Mouse (Mus musculus): ENCODE results near the gene Traf3ip2. TPM values are rescaled to one million over a fixed set of nuclear protein-coding genes. Genes with fewer than 3 reads are reported as not detected.
A peak's percentile ranks its signal among the peaks of the same experiment; 100 is the strongest.

Gene Traf3ip2
- polyA plus RNA-seq (2015; fragmentation: Nextera tagmentation; extraction: Ambion mirVana): 14.9 and 15.5 TPM in 2 replicates

GRCm38 (mm10) chr10:39612633-39612988 lies at the start of gene Traf3ip2:
TSS of gene Traf3ip2 (plus strand) at chr10:39612934.
- H3K27me3 ChIP-seq: no peaks in the 10 kb centered on the region
- WGBS: 42% methylated on average over 4 of the region's 4 CpGs
- H3K4me3 ChIP-seq: peak within 1 kb of the TSS; percentile 41
- H3K27ac ChIP-seq: peak within 1 kb of the TSS; percentile 94
- H3K9ac ChIP-seq: peak within 1 kb of the TSS; percentile 17; the same call in 1 of the 2 replicates
- peak within 1 kb of the TSS; percentile 54 for H3K4me2 ChIP-seq
- H3K9me3 ChIP-seq: no peaks in the 10 kb centered on the region
- H3K36me3 ChIP-seq: 0 out of 2 replicates have a peak, but pooled peaks cover 2% of the 10 kb centered on the region
- H3K4me1 ChIP-seq: peaks cover 47% of the 10 kb centered on the region
- ATAC-seq (ENCODE audit: insufficient number of reproducible peaks, low FRiP score, low TSS enrichment, low read depth): no peak

GRCm38 (mm10) chr10:39563552-39564223 lies 49.0 kb upstream of the Traf3ip2 start:
- 0 out of 2 replicates have a peak overlapping the region, but pooled peaks have one; percentile 43 for H3K27ac ChIP-seq

DNA sequence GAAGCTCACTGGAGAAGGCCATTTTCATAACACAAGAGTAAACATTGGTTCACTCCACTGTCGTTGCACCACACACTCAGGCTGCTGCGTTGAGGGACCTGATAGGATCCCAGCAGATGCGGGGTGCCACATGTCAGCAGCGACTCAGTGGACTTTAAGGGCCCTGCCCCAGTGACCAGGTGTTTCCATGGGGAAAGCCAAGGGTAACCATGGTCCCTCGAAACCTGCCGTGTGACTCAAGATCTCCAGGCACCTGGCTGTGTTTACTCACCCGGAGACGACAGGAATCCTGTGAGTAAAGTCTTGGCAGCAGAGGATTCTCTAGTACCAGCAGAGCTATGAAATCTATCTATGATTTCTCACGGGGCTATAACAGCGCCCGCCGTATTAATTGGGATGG lies 45.8 kb upstream of the Traf3ip2 start:
- no peaks in the 10 kb centered on the region for H3K9me3 ChIP-seq
- no peak for ATAC-seq (ENCODE audit: insufficient number of reproducible peaks, low FRiP score, low TSS enrichment, low read depth)

More at GRCm38 (mm10) chr10:39563552-39564223, 49.0 kb upstream of the Traf3ip2 start:
- Histone ChIP-seq H3K27me3 (no peaks in the 10 kb centered on the region), H3K36me3 (0 out of 2 replicates have a peak, but pooled peaks cover 6% of the 10 kb centered on the region), H3K9ac (no peak overlapping the region), H3K9me3 (no peaks in the 10 kb centered on the region), H3K4me1 (peaks cover 31% of the 10 kb centered on the region), H3K4me3 (no peak overlapping the region), H3K4me2 (no peak overlapping the region)
- WGBS: 43% methylated on average over 24 of the region's 24 CpGs
- ATAC-seq (ENCODE audit: insufficient number of reproducible peaks, low FRiP score, low TSS enrichment, low read depth): no peak

DNA sequence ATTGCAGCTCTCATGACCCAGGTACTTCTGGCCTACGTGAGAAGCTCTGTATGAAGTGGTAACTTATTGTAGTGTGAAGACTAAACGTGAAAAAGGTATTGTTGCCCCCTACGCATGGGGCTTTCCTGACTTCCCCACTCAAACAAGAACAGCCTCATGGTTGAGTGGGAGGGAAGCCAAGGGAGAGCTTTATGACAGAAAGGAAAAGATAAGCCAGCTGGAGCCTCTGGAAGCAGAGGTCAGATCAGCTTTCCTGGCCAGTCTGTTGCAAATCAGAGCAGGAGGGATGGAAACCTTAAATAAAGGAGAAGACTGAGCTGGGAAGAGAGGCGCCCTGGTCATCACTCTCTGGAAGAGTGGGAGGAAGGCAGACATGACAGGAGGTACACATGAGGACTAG lies 43.7 kb upstream of the Traf3ip2 start:
- no peaks in the 10 kb centered on the region for H3K27me3 ChIP-seq
- H3K4me1 ChIP-seq: peaks cover 18% of the 10 kb centered on the region
- H3K9me3 ChIP-seq: no peaks in the 10 kb centered on the region
- no peak overlapping the region for H3K4me2 ChIP-seq
- H3K27ac ChIP-seq: no peak overlapping the region
- H3K36me3 ChIP-seq: 0 out of 2 replicates have a peak, but pooled peaks cover 4% of the 10 kb centered on the region
- ATAC-seq (ENCODE audit: insufficient number of reproducible peaks, low FRiP score, low TSS enrichment, low read depth): no peak
- H3K9ac ChIP-seq: no peak overlapping the region
- H3K4me3 ChIP-seq: no peak overlapping the region
- WGBS: 79% methylated on average over 4 of the region's 4 CpGs

More for the DNA sequence above, 45.8 kb upstream of the Traf3ip2 start:
- Histone ChIP-seq H3K9ac (no peak overlapping the region), H3K36me3 (0 out of 2 replicates have a peak, but pooled peaks cover 6% of the 10 kb centered on the region), H3K27ac (no peak overlapping the region), H3K4me2 (no peak overlapping the region), H3K4me3 (no peak overlapping the region), H3K4me1 (peaks cover 20% of the 10 kb centered on the region), H3K27me3 (no peaks in the 10 kb centered on the region)
- whole genome bisulfite sequencing: 87% methylated on average over 12 of the region's 12 CpGs

GRCm38 (mm10) chr10:39571011-39571410 lies 41.7 kb upstream of the Traf3ip2 start:
- no peaks in the 10 kb centered on the region for H3K9me3 ChIP-seq
- H3K4me3 ChIP-seq: no peak overlapping the region
- ATAC-seq (ENCODE audit: insufficient number of reproducible peaks, low FRiP score, low TSS enrichment, low read depth): no peak
- no peak overlapping the region for H3K9ac ChIP-seq
- H3K4me1 ChIP-seq: 0 out of 2 replicates have a peak, but pooled peaks cover 14% of the 10 kb centered on the region
- H3K36me3 ChIP-seq: no peaks in the 10 kb centered on the region
- H3K4me2 ChIP-seq: no peak overlapping the region
- H3K27ac ChIP-seq: peak overlapping the region; percentile 48; the same call in 1 of the 2 replicates
- no peaks in the 10 kb centered on the region for H3K27me3 ChIP-seq
- WGBS: 44% methylated on average over 7 of the region's 7 CpGs

DNA sequence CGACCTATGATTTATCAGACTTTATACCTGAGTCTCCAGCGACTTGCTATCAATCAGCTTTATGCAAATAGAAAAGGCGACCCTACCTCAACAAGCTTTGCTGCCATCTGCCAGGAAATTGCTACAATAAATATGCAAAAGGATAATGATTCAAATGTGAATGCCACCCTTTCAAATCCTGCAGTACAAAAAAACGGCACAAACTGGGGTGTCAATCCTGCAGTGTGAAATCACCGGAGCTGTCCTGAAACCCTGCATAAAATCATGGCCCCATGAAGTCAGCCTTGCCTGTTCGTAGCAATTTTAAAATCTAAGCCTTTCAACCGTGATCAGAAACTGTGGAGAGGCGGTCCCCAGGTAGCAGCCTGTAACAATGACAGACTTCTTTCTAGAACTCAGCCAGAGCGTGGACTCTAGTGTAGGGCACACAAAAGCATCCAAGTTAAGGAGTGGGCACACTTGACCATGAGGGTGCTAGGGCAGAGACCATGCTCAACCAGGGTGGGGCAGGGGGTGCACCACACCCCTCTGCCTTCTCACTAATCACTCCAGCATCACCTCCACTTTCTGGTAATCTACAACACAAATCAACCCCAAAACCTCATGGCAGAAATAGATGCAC lies 40.6 kb upstream of the Traf3ip2 start:
- no peak for ATAC-seq (ENCODE audit: insufficient number of reproducible peaks, low FRiP score, low TSS enrichment, low read depth)
- Histone ChIP-seq H3K9ac (no peak overlapping the region), H3K4me1 (peaks cover 16% of the 10 kb centered on the region; the same call in 1 of the 2 replicates), H3K36me3 (no peaks in the 10 kb centered on the region), H3K4me3 (no peak overlapping the region), H3K9me3 (no peaks in the 10 kb centered on the region), H3K4me2 (no peak overlapping the region), H3K27ac (no peak overlapping the region), H3K27me3 (no peaks in the 10 kb centered on the region)
- WGBS: 63% methylated on average over 9 of the region's 9 CpGs

GRCm38 (mm10) chr10:39572672-39573051 lies 40.1 kb upstream of the Traf3ip2 start:
- no peak overlapping the region for H3K4me3 ChIP-seq
- H3K36me3 ChIP-seq: no peaks in the 10 kb centered on the region
- no peak for ATAC-seq (ENCODE audit: insufficient number of reproducible peaks, low FRiP score, low TSS enrichment, low read depth)
- peaks cover 16% of the 10 kb centered on the region; the same call in 1 of the 2 replicates for H3K4me1 ChIP-seq
- H3K9ac ChIP-seq: no peak overlapping the region
- H3K27me3 ChIP-seq: no peaks in the 10 kb centered on the region
- WGBS: 42% methylated on average over 6 of the region's 6 CpGs
- no peak overlapping the region for H3K27ac ChIP-seq
- H3K4me2 ChIP-seq: no peak overlapping the region
- no peaks in the 10 kb centered on the region for H3K9me3 ChIP-seq

GRCm38 (mm10) chr10:39576466-39576865 lies 36.3 kb upstream of the Traf3ip2 start:
- H3K9ac ChIP-seq: no peak overlapping the region
- WGBS: 58% methylated on average over 6 of the region's 6 CpGs
- H3K36me3 ChIP-seq: no peaks in the 10 kb centered on the region
- H3K27ac ChIP-seq: no peak overlapping the region
- H3K4me1 ChIP-seq: peaks cover 11% of the 10 kb centered on the region; the same call in 1 of the 2 replicates
- no peak for ATAC-seq (ENCODE audit: insufficient number of reproducible peaks, low FRiP score, low TSS enrichment, low read depth)
- H3K4me3 ChIP-seq: no peak overlapping the region
- H3K27me3 ChIP-seq: no peaks in the 10 kb centered on the region
- no peak overlapping the region for H3K4me2 ChIP-seq
- H3K9me3 ChIP-seq: no peaks in the 10 kb centered on the region

DNA sequence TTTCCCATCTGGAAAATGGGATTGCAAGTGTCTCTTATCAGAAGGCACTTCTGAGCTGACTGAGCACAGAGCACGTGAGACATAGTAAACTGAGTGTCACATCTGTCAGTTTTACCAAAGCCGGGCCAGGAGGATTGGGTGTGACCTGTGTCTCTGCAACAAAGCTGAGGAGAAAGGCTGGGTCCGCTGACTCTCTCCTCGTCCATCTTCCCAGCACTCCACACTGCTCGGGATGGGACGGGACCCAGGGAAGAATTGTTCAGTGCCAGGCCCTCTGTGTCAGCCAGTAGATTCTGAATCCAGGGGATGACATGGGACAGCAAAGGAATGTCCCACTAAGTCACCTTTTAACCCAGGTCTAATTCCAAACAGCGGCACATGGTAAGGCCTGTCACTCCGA lies 32.3 kb upstream of the Traf3ip2 start:
- no peak overlapping the region for H3K4me2 ChIP-seq
- H3K4me3 ChIP-seq: no peak overlapping the region
- no peaks in the 10 kb centered on the region for H3K36me3 ChIP-seq
- H3K9me3 ChIP-seq: no peaks in the 10 kb centered on the region
- 68% methylated on average over 8 of the region's 8 CpGs for WGBS
- H3K4me1 ChIP-seq: peaks cover 20% of the 10 kb centered on the region
- ATAC-seq (ENCODE audit: insufficient number of reproducible peaks, low FRiP score, low TSS enrichment, low read depth): no peak
- H3K27ac ChIP-seq: no peak overlapping the region
- no peaks in the 10 kb centered on the region for H3K27me3 ChIP-seq
- H3K9ac ChIP-seq: no peak overlapping the region

GRCm38 (mm10) chr10:39582385-39582784 lies 30.3 kb upstream of the Traf3ip2 start:
- ATAC-seq (ENCODE audit: insufficient number of reproducible peaks, low FRiP score, low TSS enrichment, low read depth): no peak

DNA sequence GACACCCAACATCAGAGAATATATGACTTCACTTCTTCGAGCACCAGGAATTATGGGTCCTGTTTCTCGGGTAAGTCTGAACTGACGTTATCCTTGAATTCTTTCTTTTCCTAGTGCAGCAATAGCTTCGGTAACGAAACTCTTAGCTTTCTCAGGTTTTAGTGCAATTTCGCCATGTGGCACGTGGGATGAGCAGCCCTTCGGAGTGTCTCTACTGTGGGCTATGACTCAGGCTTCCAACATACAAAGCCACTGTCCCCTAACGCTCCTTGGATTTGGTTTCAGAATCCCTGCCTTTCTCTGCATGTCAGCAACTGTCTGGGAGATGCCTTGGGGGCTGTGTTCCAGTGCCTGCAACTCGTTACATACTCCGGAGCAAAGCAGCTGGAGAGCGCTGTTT lies 29.0 kb upstream of the Traf3ip2 start:
- Histone ChIP-seq H3K4me3 (no peak overlapping the region), H3K36me3 (no peaks in the 10 kb centered on the region), H3K9ac (no peak overlapping the region), H3K27me3 (no peaks in the 10 kb centered on the region), H3K4me1 (peaks cover 42% of the 10 kb centered on the region), H3K9me3 (no peaks in the 10 kb centered on the region), H3K4me2 (no peak overlapping the region), H3K27ac (peak overlapping the region; percentile 67; the same call in 1 of the 2 replicates)
- WGBS: 49% methylated on average over 12 of the region's 12 CpGs
- ATAC-seq (ENCODE audit: insufficient number of reproducible peaks, low FRiP score, low TSS enrichment, low read depth): no peak

More at GRCm38 (mm10) chr10:39582385-39582784, 30.3 kb upstream of the Traf3ip2 start:
- H3K27me3 ChIP-seq: no peaks in the 10 kb centered on the region
- H3K36me3 ChIP-seq: no peaks in the 10 kb centered on the region
- H3K9ac ChIP-seq: no peak overlapping the region
- peaks cover 29% of the 10 kb centered on the region for H3K4me1 ChIP-seq
- no peak overlapping the region for H3K27ac ChIP-seq
- 89% methylated on average over 2 of the region's 2 CpGs for WGBS
- H3K4me3 ChIP-seq: no peak overlapping the region
- H3K4me2 ChIP-seq: no peak overlapping the region
- H3K9me3 ChIP-seq: no peaks in the 10 kb centered on the region
